Mouse (Mus musculus): ENCODE results near the gene Trio. TPM values are rescaled to one million over a fixed set of nuclear protein-coding genes. Genes with fewer than 3 reads are reported as not detected.

The Trio gene
- polyA plus RNA-seq, 1 experiment from 2014 or later: 17.4 TPM

DNA sequence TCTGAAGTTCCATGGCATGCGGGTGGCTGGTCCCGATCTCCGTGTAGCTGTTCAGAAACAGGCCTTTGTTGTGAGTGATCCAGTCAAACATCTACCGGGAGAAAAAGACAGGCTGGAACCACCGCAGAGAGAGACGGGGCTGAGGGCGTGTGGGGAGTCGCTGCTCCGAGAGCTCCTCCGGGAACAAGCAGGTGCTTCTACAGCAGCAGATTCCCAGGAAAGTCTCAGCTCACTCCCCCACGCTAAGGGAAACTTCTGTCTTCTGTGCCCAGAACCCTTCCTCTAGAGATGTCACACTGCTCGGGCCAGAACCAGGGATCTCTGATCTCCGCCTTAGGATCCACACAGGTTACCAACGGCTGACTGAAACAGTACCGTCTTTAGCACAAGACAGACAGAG is 124.4 kb downstream of the Trio start:
- no peak for ATAC-seq (replicated peaks; ENCODE audit: low FRiP score, low read depth)
- H3K36me3 ChIP-seq (ENCODE audit: insufficient read depth, low read length): peaks cover 39% of the 10 kb centered on the region

DNA sequence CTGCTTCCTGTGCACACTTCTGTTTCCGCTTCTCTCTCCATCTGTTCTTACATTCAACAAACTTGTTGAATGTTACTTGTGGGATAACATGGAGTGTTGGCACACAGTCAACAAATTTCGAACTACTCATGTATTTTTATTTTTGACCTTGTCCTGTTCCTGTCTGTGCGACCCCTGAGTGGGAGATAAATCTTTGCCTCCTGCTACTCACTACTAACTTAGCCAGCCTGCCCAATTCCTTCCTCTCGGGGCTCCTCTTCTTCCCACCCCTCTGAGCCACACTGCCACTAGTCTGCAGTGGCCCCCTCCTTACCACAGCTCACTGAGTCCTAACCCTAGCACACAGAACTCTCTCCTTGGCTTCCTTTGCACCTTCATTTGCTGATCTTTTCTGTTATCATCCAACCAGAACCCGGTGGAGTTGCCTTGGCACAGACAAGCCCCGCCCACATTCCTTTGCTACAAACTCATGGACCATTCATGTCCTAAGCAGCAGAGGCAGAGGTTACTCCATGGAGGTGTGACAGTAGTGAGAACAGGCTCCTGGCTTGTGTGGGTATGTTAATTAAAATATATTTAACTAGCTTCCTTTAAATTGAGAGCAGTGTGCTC is 126.7 kb downstream of the Trio start:
- WGBS: 53% methylated on average over 6 of the region's 6 CpGs
- Histone ChIP-seq H3K4me3 (replicated peaks; ENCODE audit: low read depth, low read length) (no peak overlapping the region), H3K9ac (ENCODE audit: low read depth, low read length) (no peak overlapping the region), H3K36me3 (ENCODE audit: insufficient read depth, low read length) (peaks cover 39% of the 10 kb centered on the region), H3K27me3 (ENCODE audit: insufficient read depth, low read length) (no peaks in the 10 kb centered on the region), H3K4me1 (replicated peaks; ENCODE audit: insufficient read depth, low read length) (no peaks in the 10 kb centered on the region), H3K27ac (no peak overlapping the region), H3K9me3 (replicated peaks; ENCODE audit: low read length) (no peaks in the 10 kb centered on the region), H3K4me2 (ENCODE audit: low read length) (no peak overlapping the region)
- peak; percentile 59 for DNase-seq (ENCODE audit: low spot score)
- no peak for TF ChIP-seq CTCF (IDR thresholded peaks at IDR 0.05; ENCODE audit: low read depth)
- peak; percentile 88 for ATAC-seq (replicated peaks; ENCODE audit: low FRiP score, low read depth)

More for the DNA sequence above, 124.4 kb downstream of the Trio start:
- H3K27me3 ChIP-seq (ENCODE audit: insufficient read depth, low read length): no peaks in the 10 kb centered on the region
- DNase-seq (ENCODE audit: low spot score): no peak
- no peak for TF ChIP-seq CTCF (IDR thresholded peaks at IDR 0.05; ENCODE audit: low read depth)
- no peak overlapping the region for H3K9ac ChIP-seq (ENCODE audit: low read depth, low read length)
- H3K9me3 ChIP-seq (replicated peaks; ENCODE audit: low read length): no peaks in the 10 kb centered on the region
- H3K4me3 ChIP-seq (replicated peaks; ENCODE audit: low read depth, low read length): no peak overlapping the region
- WGBS: 77% methylated on average over 15 of the region's 15 CpGs
- H3K27ac ChIP-seq: no peak overlapping the region
- no peak overlapping the region for H3K4me2 ChIP-seq (ENCODE audit: low read length)
- no peaks in the 10 kb centered on the region for H3K4me1 ChIP-seq (replicated peaks; ENCODE audit: insufficient read depth, low read length)

DNA sequence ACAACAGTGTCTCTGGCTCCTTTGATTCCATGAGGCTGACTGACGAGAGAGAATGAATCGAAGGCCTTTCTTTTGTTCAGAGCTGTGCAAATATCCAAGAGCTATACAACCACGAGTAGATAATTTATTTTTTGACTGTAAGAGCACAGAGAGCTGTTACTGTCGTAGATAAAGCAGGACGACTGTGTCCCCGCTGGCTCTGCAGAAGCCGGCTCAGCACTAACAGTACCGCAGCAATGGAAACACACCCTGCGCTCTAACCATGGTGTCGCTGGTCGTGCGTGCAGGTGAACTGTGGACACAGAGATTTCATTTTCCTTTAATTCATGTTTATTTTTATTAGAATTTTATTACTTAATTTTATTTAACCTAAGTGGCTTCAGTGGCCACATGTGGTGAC is 131.5 kb downstream of the Trio start:
- no peak for TF ChIP-seq CTCF (IDR thresholded peaks at IDR 0.05; ENCODE audit: low read depth)
- DNase-seq (ENCODE audit: low spot score): no peak
- Histone ChIP-seq H3K4me2 (ENCODE audit: low read length) (no peak overlapping the region), H3K36me3 (ENCODE audit: insufficient read depth, low read length) (peaks cover 57% of the 10 kb centered on the region), H3K4me1 (replicated peaks; ENCODE audit: insufficient read depth, low read length) (no peaks in the 10 kb centered on the region), H3K9me3 (replicated peaks; ENCODE audit: low read length) (no peaks in the 10 kb centered on the region), H3K27me3 (ENCODE audit: insufficient read depth, low read length) (no peaks in the 10 kb centered on the region), H3K4me3 (replicated peaks; ENCODE audit: low read depth, low read length) (no peak overlapping the region), H3K27ac (no peak overlapping the region), H3K9ac (ENCODE audit: low read depth, low read length) (no peak overlapping the region)
- ATAC-seq (replicated peaks; ENCODE audit: low FRiP score, low read depth): no peak
- 91% methylated on average over 12 of the region's 12 CpGs for WGBS

DNA sequence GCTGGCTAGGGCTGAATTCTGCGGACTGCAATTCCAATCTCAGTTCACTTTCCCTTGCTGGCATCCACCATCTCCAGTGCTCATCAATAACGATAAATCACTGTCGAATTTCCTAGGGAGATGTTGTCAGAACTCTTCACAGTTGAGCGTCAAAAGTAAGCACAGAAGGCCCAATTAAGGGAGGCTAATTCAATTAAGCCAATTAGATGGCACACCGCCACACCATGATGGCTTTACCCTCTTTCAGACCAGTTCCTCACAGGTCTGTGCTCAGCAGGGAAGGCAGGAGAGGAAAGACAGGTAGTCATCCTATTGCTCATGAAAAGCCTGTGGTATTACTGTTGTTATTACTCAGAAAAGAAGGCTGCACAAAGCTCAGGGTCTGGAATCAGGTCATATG is 133.6 kb downstream of the Trio start:
- no peak for TF ChIP-seq CTCF (IDR thresholded peaks at IDR 0.05; ENCODE audit: low read depth)
- Histone ChIP-seq H3K4me1 (replicated peaks; ENCODE audit: insufficient read depth, low read length) (no peaks in the 10 kb centered on the region), H3K9ac (ENCODE audit: low read depth, low read length) (no peak overlapping the region), H3K9me3 (replicated peaks; ENCODE audit: low read length) (no peaks in the 10 kb centered on the region), H3K27me3 (ENCODE audit: insufficient read depth, low read length) (no peaks in the 10 kb centered on the region), H3K4me2 (ENCODE audit: low read length) (no peak overlapping the region), H3K4me3 (replicated peaks; ENCODE audit: low read depth, low read length) (no peak overlapping the region), H3K36me3 (ENCODE audit: insufficient read depth, low read length) (peaks cover 54% of the 10 kb centered on the region), H3K27ac (no peak overlapping the region)
- DNase-seq (ENCODE audit: low spot score) (no peak), ATAC-seq (replicated peaks; ENCODE audit: low FRiP score, low read depth) (no peak)
- 58% methylated on average over 5 of the region's 5 CpGs for WGBS

DNA sequence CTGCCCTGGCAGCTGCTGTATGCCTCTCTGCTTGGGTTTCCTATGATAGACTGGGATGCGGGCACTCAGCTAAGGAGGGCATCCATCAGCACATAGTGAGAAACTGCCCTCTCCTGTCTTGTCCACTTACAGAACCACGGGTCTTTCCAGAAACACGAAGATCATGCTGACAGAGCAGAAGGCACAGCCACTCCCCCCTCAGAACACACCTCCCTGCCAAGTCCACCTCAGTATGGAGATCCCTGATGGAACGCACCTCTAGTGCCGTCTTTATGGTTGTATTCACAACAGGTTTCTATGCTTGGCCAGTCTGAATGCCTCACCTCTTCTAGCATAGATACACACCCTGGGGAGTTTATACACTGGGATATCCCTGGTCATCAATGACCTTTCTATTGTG is 135.0 kb downstream of the Trio start:
- ATAC-seq (replicated peaks; ENCODE audit: low FRiP score, low read depth): no peak
- WGBS: 88% methylated on average over 5 of the region's 5 CpGs
- peaks cover 60% of the 10 kb centered on the region for H3K36me3 ChIP-seq (ENCODE audit: insufficient read depth, low read length)

DNA sequence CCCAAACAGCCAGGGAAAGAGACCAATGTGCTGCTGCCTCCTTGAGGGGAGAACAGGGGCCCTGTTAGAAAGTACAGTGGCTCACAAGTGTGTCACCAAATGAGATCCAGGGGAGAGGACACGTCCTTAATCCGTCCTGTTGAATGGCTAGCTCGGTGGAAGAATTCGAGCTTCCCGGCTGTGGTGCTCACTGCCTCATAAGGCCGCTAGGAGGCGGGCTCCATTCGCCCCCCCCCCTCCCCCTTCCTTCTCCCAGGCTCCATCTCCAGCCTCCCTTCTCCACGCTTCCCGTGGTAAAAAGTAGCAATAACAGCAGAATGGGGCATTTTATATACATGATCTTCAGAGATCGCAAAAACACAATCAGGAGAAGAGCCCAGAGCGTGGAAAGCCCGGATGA is 137.5 kb downstream of the Trio start:
- no peak overlapping the region for H3K4me2 ChIP-seq (ENCODE audit: low read length)
- H3K36me3 ChIP-seq (ENCODE audit: insufficient read depth, low read length): peaks cover 46% of the 10 kb centered on the region
- H3K27ac ChIP-seq: no peak overlapping the region
- H3K4me3 ChIP-seq (replicated peaks; ENCODE audit: low read depth, low read length): no peak overlapping the region
- H3K9me3 ChIP-seq (replicated peaks; ENCODE audit: low read length): no peaks in the 10 kb centered on the region
- no peak for ATAC-seq (replicated peaks; ENCODE audit: low FRiP score, low read depth)
- TF ChIP-seq CTCF (IDR thresholded peaks at IDR 0.05; ENCODE audit: low read depth): peak; percentile 48; the same call in 1 of the 2 replicates
- 66% methylated on average over 13 of the region's 13 CpGs for WGBS
- no peak overlapping the region for H3K9ac ChIP-seq (ENCODE audit: low read depth, low read length)
- H3K27me3 ChIP-seq (ENCODE audit: insufficient read depth, low read length): no peaks in the 10 kb centered on the region
- DNase-seq (ENCODE audit: low spot score): no peak
- H3K4me1 ChIP-seq (replicated peaks; ENCODE audit: insufficient read depth, low read length): no peaks in the 10 kb centered on the region

More for the DNA sequence above, 135.0 kb downstream of the Trio start:
- Histone ChIP-seq H3K4me3 (replicated peaks; ENCODE audit: low read depth, low read length) (no peak overlapping the region), H3K4me2 (ENCODE audit: low read length) (no peak overlapping the region), H3K9me3 (replicated peaks; ENCODE audit: low read length) (no peaks in the 10 kb centered on the region), H3K9ac (ENCODE audit: low read depth, low read length) (no peak overlapping the region), H3K27me3 (ENCODE audit: insufficient read depth, low read length) (no peaks in the 10 kb centered on the region), H3K27ac (no peak overlapping the region), H3K4me1 (replicated peaks; ENCODE audit: insufficient read depth, low read length) (no peaks in the 10 kb centered on the region)
- no peak for DNase-seq (ENCODE audit: low spot score)
- TF ChIP-seq CTCF (IDR thresholded peaks at IDR 0.05; ENCODE audit: low read depth): no peak

DNA sequence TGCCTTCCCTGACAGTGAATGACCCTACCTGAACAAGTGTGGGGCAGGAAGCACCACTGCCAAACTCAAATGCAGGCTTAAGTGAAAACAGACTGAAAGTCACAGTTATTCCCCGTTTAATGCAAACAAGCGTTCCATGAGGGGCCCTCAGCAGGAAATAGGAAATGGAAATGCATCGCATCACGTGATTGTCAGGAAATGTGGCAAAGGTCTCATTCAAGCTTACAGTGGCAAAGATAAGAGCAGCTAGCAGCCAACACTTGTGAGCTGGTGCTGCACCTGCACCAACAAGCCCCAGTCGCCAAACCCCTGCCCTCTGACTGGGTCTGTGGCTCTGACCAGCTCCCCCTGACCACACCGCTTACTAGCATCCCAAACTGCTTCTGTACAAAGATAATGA is 138.7 kb downstream of the Trio start:
- no peak for TF ChIP-seq CTCF (IDR thresholded peaks at IDR 0.05; ENCODE audit: low read depth)
- peaks cover 39% of the 10 kb centered on the region for H3K36me3 ChIP-seq (ENCODE audit: insufficient read depth, low read length)
- no peak overlapping the region for H3K9ac ChIP-seq (ENCODE audit: low read depth, low read length)
- WGBS: 75% methylated on average over 6 of the region's 6 CpGs
- no peaks in the 10 kb centered on the region for H3K27me3 ChIP-seq (ENCODE audit: insufficient read depth, low read length)
- H3K27ac ChIP-seq: no peak overlapping the region
- DNase-seq (ENCODE audit: low spot score) (no peak), ATAC-seq (replicated peaks; ENCODE audit: low FRiP score, low read depth) (no peak)
- no peak overlapping the region for H3K4me3 ChIP-seq (replicated peaks; ENCODE audit: low read depth, low read length)
- H3K4me1 ChIP-seq (replicated peaks; ENCODE audit: insufficient read depth, low read length): no peaks in the 10 kb centered on the region
- no peak overlapping the region for H3K4me2 ChIP-seq (ENCODE audit: low read length)
- H3K9me3 ChIP-seq (replicated peaks; ENCODE audit: low read length): no peaks in the 10 kb centered on the region
